Mouse (Mus musculus) neural tube, embryonic 15.5 days (tissue): ENCODE measurements around the gene Fgfr2. TPM values are rescaled to one million over a fixed set of nuclear protein-coding genes. Genes with fewer than 3 reads are reported as not detected.
"Not testable (repeated sequence)": the region's sequence is repeated elsewhere in the genome, so short reads cannot be mapped to it uniquely, and the experiment has no call there.

Experiments
- ATAC-seq: fragments of 200-750 bp; cut with Nextera tagmentation; 2 replicates; pipeline ENCODE4 v1.8.0; 2017; ENCODE audit warnings: mild to moderate bottlenecking, moderate TSS enrichment, moderate library complexity; ENCODE audit not compliant: low FRiP score
- H3K27ac ChIP-seq: fragments of 300-500 bp; sonication (generic); replicated peaks from 2 replicates; pipeline ENCODE4 v1.5.1; 2015; ENCODE audit warnings: mild to moderate bottlenecking, inconsistent platforms
- H3K27me3 ChIP-seq: fragments of 300-500 bp; sonication (generic); replicated peaks from 2 replicates; pipeline ENCODE4 v1.6.1; 2015; ENCODE audit warnings: inconsistent platforms
- H3K36me3 ChIP-seq: fragments of 300-500 bp; sonication (generic); 2 replicates; pipeline ENCODE4 v1.6.1; 2015; ENCODE audit warnings: inconsistent platforms
- H3K4me1 ChIP-seq: fragments of 300-500 bp; sonication (generic); 2 replicates; pipeline ENCODE4 v1.6.1; 2015; ENCODE audit warnings: inconsistent platforms
- H3K4me2 ChIP-seq: fragments of 300-500 bp; sonication (generic); 2 replicates; pipeline ENCODE4 v1.6.1; 2015; ENCODE audit warnings: inconsistent platforms, mild to moderate bottlenecking, moderate library complexity
- H3K4me3 ChIP-seq: fragments of 300-500 bp; sonication (generic); replicated peaks from 2 replicates; pipeline ENCODE4 v1.5.1; 2015; ENCODE audit warnings: mild to moderate bottlenecking, inconsistent platforms
- H3K9ac ChIP-seq: fragments of 300-500 bp; sonication (generic); replicated peaks from 2 replicates; pipeline ENCODE4 v1.6.1; 2015; ENCODE audit warnings: mild to moderate bottlenecking, inconsistent platforms
- H3K9me3 ChIP-seq: fragments of 300-500 bp; sonication (generic); replicated peaks from 2 replicates; pipeline ENCODE4 v1.6.1; 2016; ENCODE audit warnings: inconsistent platforms
- WGBS: fragments of 180-500 bp; shearing (Covaris S2); methylation state at CpG from one replicate; pipeline ENCODE4 v1.1.7; 2015; ENCODE audit warnings: mixed read lengths; 5-methylcytosine and 5-hydroxymethylcytosine counted together
- polyA plus RNA-seq: library from polyadenylated mRNA; unstranded; fragments of >200 nt; fragmentation: Nextera tagmentation; extraction: Ambion mirVana; gene quantifications from 2 replicates; pipeline ENCODE4 v1.2.1, GENCODE M21; 2015

Fgfr2 gene
- polyA plus RNA-seq, 1 experiment from 2014 or later: 21.2 TPM

DNA sequence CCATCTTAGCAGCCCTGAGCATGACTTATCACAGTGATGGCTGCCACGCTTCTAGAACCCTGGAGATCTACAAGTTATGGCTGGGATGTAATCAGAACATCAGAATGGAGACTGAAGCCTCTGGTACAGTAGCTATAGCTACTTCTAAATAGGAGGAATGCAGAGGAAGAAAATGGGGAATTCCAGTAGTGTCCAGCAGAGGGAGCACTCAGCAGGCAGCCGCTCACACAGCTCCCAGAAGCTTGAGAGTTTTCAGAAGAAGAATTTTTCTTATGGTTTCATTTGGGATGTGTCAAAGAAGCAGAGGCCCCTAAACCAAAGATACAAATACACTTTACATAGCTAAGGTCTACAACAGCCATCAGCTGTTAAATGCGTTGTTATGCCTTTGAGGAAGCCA lies 2010.7 kb downstream of the Fgfr2 start:
- no peak overlapping the region for H3K4me2 ChIP-seq
- H3K27ac ChIP-seq: no peak overlapping the region
- H3K27me3 ChIP-seq: no peaks in the 10 kb centered on the region
- no peak overlapping the region for H3K9ac ChIP-seq
- H3K9me3 ChIP-seq: no peaks in the 10 kb centered on the region
- no peaks in the 10 kb centered on the region for H3K36me3 ChIP-seq
- ATAC-seq: no peak
- no peak overlapping the region for H3K4me3 ChIP-seq
- WGBS: 32% methylated on average over 3 of the region's 3 CpGs
- H3K4me1 ChIP-seq: no peaks in the 10 kb centered on the region

- not testable (repeated sequence) for H3K4me1 ChIP-seq, H3K4me2 ChIP-seq, H3K4me3 ChIP-seq, H3K36me3 ChIP-seq, H3K9me3 ChIP-seq, H3K9ac ChIP-seq, H3K27ac ChIP-seq, H3K27me3 ChIP-seq, ATAC-seq
- 88% methylated on average over 9 of the region's 9 CpGs for WGBS
Observed at GRCm38 (mm10) chr7:131082403-131082802, 2040.7 kb downstream of the Fgfr2 start.

- Histone ChIP-seq H3K27ac (no peak overlapping the region), H3K4me3 (no peak overlapping the region), H3K9me3 (no peaks in the 10 kb centered on the region), H3K36me3 (no peaks in the 10 kb centered on the region), H3K27me3 (no peaks in the 10 kb centered on the region), H3K4me2 (no peak overlapping the region), H3K9ac (no peak overlapping the region), H3K4me1 (no peaks in the 10 kb centered on the region)
- WGBS: 10% methylated on average over 1 of the region's 1 CpGs
- no peak for ATAC-seq
Observed at GRCm38 (mm10) chr7:131075956-131076355, 2047.2 kb downstream of the Fgfr2 start.

- H3K4me3 ChIP-seq, H3K27me3 ChIP-seq, H3K9ac ChIP-seq, ATAC-seq, H3K4me1 ChIP-seq, H3K27ac ChIP-seq, H3K4me2 ChIP-seq, H3K9me3 ChIP-seq, H3K36me3 ChIP-seq: not testable (repeated sequence)
- WGBS: 83% methylated on average over 6 of the region's 6 CpGs
Observed at GRCm38 (mm10) chr7:131074098-131074497, 2049.1 kb downstream of the Fgfr2 start.

- WGBS: 82% methylated on average over 3 of the region's 3 CpGs
Observed at GRCm38 (mm10) chr7:131073476-131073875, 2049.7 kb downstream of the Fgfr2 start.

DNA sequence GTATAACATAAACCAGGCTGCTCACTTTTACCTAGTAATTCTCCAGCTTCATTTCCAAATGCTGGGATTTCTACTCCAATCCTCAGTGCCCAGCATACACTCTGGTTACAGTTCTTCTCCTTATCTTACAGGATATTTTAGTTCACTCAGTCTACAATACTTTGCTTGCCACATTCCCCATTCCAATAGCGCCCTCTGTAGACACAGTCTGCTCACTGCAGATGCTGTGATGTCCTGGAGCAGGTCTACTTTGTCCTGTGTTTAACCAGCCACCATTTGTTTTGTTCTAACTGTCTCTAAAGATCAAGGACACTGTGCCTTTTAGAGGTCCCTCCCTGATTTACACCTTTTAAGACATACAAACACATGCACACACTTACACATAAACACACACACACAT lies 2055.0 kb downstream of the Fgfr2 start:
- 3% methylated on average over 1 of the region's 1 CpGs for WGBS
- not testable (repeated sequence) for H3K4me1 ChIP-seq, H3K4me2 ChIP-seq, H3K4me3 ChIP-seq, H3K9ac ChIP-seq, H3K27ac ChIP-seq, ATAC-seq, H3K27me3 ChIP-seq, H3K36me3 ChIP-seq, H3K9me3 ChIP-seq

More at GRCm38 (mm10) chr7:131073476-131073875, 2049.7 kb downstream of the Fgfr2 start:
- not testable (repeated sequence) for ATAC-seq, H3K36me3 ChIP-seq, H3K4me2 ChIP-seq, H3K9ac ChIP-seq, H3K27me3 ChIP-seq, H3K27ac ChIP-seq, H3K4me1 ChIP-seq, H3K9me3 ChIP-seq, H3K4me3 ChIP-seq

- Histone ChIP-seq H3K4me1 (no peaks in the 10 kb centered on the region), H3K4me2 (no peak overlapping the region), H3K4me3 (no peak overlapping the region), H3K9ac (no peak overlapping the region), H3K27ac (no peak overlapping the region), H3K27me3 (no peaks in the 10 kb centered on the region), H3K9me3 (no peaks in the 10 kb centered on the region), H3K36me3 (no peaks in the 10 kb centered on the region)
- 90% methylated on average over 2 of the region's 2 CpGs for WGBS
- ATAC-seq: no peak
Observed at GRCm38 (mm10) chr7:131062541-131062940, 2060.6 kb downstream of the Fgfr2 start.

DNA sequence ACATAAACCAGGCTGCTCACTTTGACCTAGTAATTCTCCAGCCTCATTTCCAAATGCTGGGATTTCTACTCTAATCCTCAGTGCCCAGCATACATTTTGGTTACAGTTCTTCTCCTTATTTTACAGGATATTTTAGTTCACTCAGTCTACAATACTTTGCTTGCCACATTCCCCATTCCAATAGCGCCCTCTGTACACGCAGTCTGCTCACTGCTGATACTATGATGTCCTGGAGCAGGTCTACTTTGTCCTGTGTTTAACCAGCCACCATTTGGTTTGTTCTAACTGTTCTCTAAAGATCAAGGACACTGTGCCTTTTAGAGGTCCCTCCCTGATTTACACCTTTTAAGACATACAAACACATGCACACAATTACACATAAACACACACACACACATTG lies 2063.3 kb downstream of the Fgfr2 start:
- H3K4me3 ChIP-seq, H3K27ac ChIP-seq, H3K9ac ChIP-seq, H3K27me3 ChIP-seq, ATAC-seq, H3K9me3 ChIP-seq, H3K4me1 ChIP-seq, H3K4me2 ChIP-seq, H3K36me3 ChIP-seq: not testable (repeated sequence)
- 75% methylated on average over 2 of the region's 2 CpGs for WGBS

DNA sequence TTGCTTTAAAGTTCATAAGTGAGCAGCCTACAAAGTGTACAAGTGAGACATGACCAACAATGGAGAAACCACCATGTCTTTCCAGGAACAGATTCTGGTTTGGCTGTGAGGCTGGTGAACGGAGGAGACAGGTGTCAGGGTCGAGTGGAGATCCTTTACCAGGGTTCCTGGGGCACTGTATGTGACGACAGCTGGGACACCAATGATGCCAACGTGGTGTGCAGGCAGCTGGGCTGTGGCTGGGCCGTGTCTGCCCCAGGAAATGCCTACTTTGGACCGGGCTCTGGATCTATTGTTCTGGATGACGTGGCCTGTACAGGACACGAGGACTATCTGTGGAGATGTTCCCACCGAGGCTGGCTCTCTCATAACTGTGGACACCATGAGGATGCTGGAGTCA lies 2065.2 kb downstream of the Fgfr2 start:
- 83% methylated on average over 9 of the region's 9 CpGs for WGBS
- H3K36me3 ChIP-seq, H3K9ac ChIP-seq: not testable (repeated sequence)

DNA sequence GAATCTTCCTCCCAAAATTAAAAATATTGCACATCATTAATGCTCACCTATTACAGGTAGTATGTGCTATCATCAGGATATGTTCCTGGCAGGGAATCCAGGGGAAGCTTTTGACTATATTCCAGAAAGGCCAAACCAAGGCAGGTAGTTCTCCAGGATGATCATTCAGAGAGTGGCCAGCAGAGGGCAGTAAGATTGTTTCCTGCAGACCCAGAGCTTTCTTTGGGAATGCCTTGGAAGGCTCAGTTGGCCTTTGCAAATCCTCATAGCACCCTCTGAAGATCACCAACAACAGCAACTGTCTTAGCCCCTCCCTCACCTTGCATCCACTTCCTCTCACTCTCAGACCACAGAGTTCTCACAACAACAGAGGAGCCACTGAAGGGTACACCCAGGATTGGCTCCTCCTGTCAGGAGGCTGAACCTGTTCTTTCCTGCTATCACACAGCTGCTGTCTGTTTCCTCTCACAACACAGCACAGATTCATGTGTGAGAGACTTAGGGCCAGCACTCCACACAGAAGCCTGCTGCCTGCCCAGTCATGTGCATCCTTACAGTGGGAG lies 2068.3 kb downstream of the Fgfr2 start:
- no peak overlapping the region for H3K27ac ChIP-seq
- H3K9ac ChIP-seq: no peak overlapping the region
- no peak for ATAC-seq
- no peaks in the 10 kb centered on the region for H3K36me3 ChIP-seq
- no peak overlapping the region for H3K4me2 ChIP-seq
- H3K4me1 ChIP-seq: no peaks in the 10 kb centered on the region
- no peaks in the 10 kb centered on the region for H3K9me3 ChIP-seq
- no peaks in the 10 kb centered on the region for H3K27me3 ChIP-seq
- no peak overlapping the region for H3K4me3 ChIP-seq

More for the DNA sequence above, 2065.2 kb downstream of the Fgfr2 start:
- H3K4me2 ChIP-seq, H3K4me1 ChIP-seq, ATAC-seq, H3K27me3 ChIP-seq, H3K4me3 ChIP-seq, H3K27ac ChIP-seq, H3K9me3 ChIP-seq: not testable (repeated sequence)

DNA sequence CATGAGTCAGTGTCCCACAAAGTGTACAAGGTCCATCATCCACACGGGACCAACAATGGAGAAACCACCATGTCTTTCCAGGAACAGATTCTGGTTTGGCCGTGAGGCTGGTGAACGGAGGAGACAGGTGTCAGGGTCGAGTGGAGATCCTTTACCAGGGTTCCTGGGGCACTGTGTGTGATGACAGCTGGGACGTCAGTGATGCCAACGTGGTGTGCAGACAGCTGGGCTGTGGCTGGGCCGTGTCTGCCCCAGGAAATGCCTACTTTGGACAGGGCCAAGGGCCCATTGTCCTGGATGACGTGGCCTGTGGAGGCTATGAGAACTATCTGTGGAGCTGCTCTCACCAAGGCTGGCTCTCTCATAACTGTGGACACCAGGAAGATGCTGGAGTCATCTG lies 2073.3 kb downstream of the Fgfr2 start:
- not testable (repeated sequence) for H3K9ac ChIP-seq, H3K27ac ChIP-seq, H3K36me3 ChIP-seq, H3K4me3 ChIP-seq, H3K27me3 ChIP-seq, H3K4me1 ChIP-seq, ATAC-seq, H3K4me2 ChIP-seq, H3K9me3 ChIP-seq
- 88% methylated on average over 8 of the region's 8 CpGs for WGBS

- H3K4me1 ChIP-seq, H3K4me2 ChIP-seq, H3K9me3 ChIP-seq, H3K27ac ChIP-seq, H3K36me3 ChIP-seq, ATAC-seq, H3K9ac ChIP-seq, H3K27me3 ChIP-seq, H3K4me3 ChIP-seq: not testable (repeated sequence)
- WGBS: 33% methylated on average over 3 of the region's 3 CpGs
Observed at GRCm38 (mm10) chr7:131045258-131045835, 2077.8 kb downstream of the Fgfr2 start.

DNA sequence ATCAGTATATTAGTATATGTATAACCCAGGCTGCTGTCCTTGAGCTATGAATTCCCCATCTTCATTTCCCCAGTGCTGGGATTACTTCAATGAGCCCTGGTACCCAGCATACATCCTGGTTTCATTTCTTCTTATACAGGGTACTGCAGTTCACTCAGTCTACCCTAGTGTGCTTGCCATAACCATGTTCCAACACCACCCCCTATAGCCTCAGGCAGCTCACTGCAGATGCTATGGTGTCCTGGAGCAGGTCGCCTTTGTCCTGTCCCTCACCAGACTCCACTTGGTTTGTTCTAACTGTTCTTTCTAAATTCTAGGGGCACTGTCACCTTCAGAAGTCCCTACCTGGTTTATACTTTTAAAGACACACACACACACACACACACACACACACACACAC lies 2080.5 kb downstream of the Fgfr2 start:
- Histone ChIP-seq H3K27me3 (no peaks in the 10 kb centered on the region), H3K27ac (no peak overlapping the region), H3K9me3 (no peaks in the 10 kb centered on the region), H3K9ac (no peak overlapping the region), H3K36me3 (no peaks in the 10 kb centered on the region), H3K4me1 (no peaks in the 10 kb centered on the region), H3K4me3 (no peak overlapping the region), H3K4me2 (no peak overlapping the region)
- WGBS: 63% methylated on average over 1 of the region's 1 CpGs
- ATAC-seq: no peak
